Mouse (Mus musculus): ENCODE measurements at regions not wholly inside any gene's neighbourhood (a gene's known extent, or its start where the extent isn't known, plus 50 kb on each side); places are given as distances from the start of the nearest gene placed in this dataset.
A peak's percentile ranks its signal among the peaks of the same experiment; 100 is the strongest.

- in situ Hi-C loops (cut with MboI; ENCODE audit: low pct_unique_long_range_greater_than_20kb) = no loop called here
Measured at GRCm38 (mm10) chr11:38618707-38619106, 1382.9 kb upstream of the Tenm2 start.

GRCm38 (mm10) chr11:38600971-38601370, 1365.2 kb upstream of the Tenm2 start:
- ATAC-seq = no peak
- CTCF ChIA-PET = no interaction called here
- in situ Hi-C loops (cut with MboI; ENCODE audit: low pct_unique_long_range_greater_than_20kb) = no loop called here
- no peaks in the 10 kb centered on the region for H3K27me3 ChIP-seq
- TF ChIP-seq CTCF (IDR thresholded peaks at IDR 0.05) = no peak
- DNase-seq (ENCODE audit: low read depth, low spot score) = no peak
- POLR2A ChIA-PET = no interaction called here

More at GRCm38 (mm10) chr11:38618707-38619106, 1382.9 kb upstream of the Tenm2 start:
- H3K27me3 ChIP-seq = no peaks in the 10 kb centered on the region
- ATAC-seq (no peak), DNase-seq (ENCODE audit: low read depth, low spot score) (no peak)
- POLR2A ChIA-PET = no interaction called here
- CTCF ChIA-PET = no interaction called here
- no peak for TF ChIP-seq CTCF (IDR thresholded peaks at IDR 0.05)

- ChIA-PET CTCF (no interaction called here), POLR2A (no interaction called here)
- no peak for DNase-seq (ENCODE audit: low read depth, low spot score)
- in situ Hi-C loops (cut with MboI; ENCODE audit: low pct_unique_long_range_greater_than_20kb) = no loop called here
- no peak for TF ChIP-seq CTCF (IDR thresholded peaks at IDR 0.05)
- H3K27me3 ChIP-seq = no peaks in the 10 kb centered on the region
- ATAC-seq = no peak
Measured at GRCm38 (mm10) chr11:38568515-38568914, 1332.8 kb upstream of the Tenm2 start.

- POLR2A ChIA-PET = no interaction called here
- no peaks in the 10 kb centered on the region for H3K27me3 ChIP-seq
- in situ Hi-C loops (cut with MboI; ENCODE audit: low pct_unique_long_range_greater_than_20kb) = no loop called here
- CTCF ChIA-PET = no interaction called here
- DNase-seq (ENCODE audit: low read depth, low spot score) (no peak), ATAC-seq (no peak)
- peak; percentile 6 for TF ChIP-seq CTCF (IDR thresholded peaks at IDR 0.05)
Measured at GRCm38 (mm10) chr11:38543893-38544292, 1308.1 kb upstream of the Tenm2 start.

- in situ Hi-C loops (cut with MboI; ENCODE audit: low pct_unique_long_range_greater_than_20kb) = no loop called here
- TF ChIP-seq CTCF (IDR thresholded peaks at IDR 0.05) = no peak
- ATAC-seq = no peak
- ChIA-PET POLR2A (no interaction called here), CTCF (no interaction called here)
- H3K27me3 ChIP-seq = no peaks in the 10 kb centered on the region
- DNase-seq (ENCODE audit: low read depth, low spot score) = no peak
Measured at GRCm38 (mm10) chr11:38540097-38540496, 1304.3 kb upstream of the Tenm2 start.

- DNase-seq (ENCODE audit: low read depth, low spot score) (no peak), ATAC-seq (no peak)
- TF ChIP-seq CTCF (IDR thresholded peaks at IDR 0.05) = no peak
- POLR2A ChIA-PET = no interaction called here
- CTCF ChIA-PET = no interaction called here
- in situ Hi-C loops (cut with MboI; ENCODE audit: low pct_unique_long_range_greater_than_20kb) = no loop called here
- H3K27me3 ChIP-seq = no peaks in the 10 kb centered on the region
Measured at GRCm38 (mm10) chr11:38532282-38532681, 1296.5 kb upstream of the Tenm2 start.

GRCm38 (mm10) chr11:38509676-38510075, 1273.9 kb upstream of the Tenm2 start:
- TF ChIP-seq CTCF (IDR thresholded peaks at IDR 0.05) = no peak
- DNase-seq (ENCODE audit: low read depth, low spot score) (no peak), ATAC-seq (no peak)
- in situ Hi-C loops (cut with MboI; ENCODE audit: low pct_unique_long_range_greater_than_20kb) = no loop called here
- ChIA-PET POLR2A (no interaction called here), CTCF (interaction anchor here (1.4 kb wide), 1 partner anchor 17 kb away, joined by 3 read pairs; no protein-coding TSS in a partner anchor)
- no peaks in the 10 kb centered on the region for H3K27me3 ChIP-seq

GRCm38 (mm10) chr11:38464239-38464596, 1228.5 kb upstream of the Tenm2 start:
- ATAC-seq = no peak
- TF ChIP-seq CTCF (IDR thresholded peaks at IDR 0.05) = no peak
- H3K27me3 ChIP-seq = no peaks in the 10 kb centered on the region
- no peak for DNase-seq (ENCODE audit: low read depth, low spot score)
- ChIA-PET CTCF (interaction anchor here (0.6 kb wide), 1 partner anchor 23 kb away, joined by 3 read pairs; no protein-coding TSS in a partner anchor), POLR2A (no interaction called here)
- in situ Hi-C loops (cut with MboI; ENCODE audit: low pct_unique_long_range_greater_than_20kb) = no loop called here

- no peaks in the 10 kb centered on the region for H3K27me3 ChIP-seq
- ChIA-PET CTCF (no interaction called here), POLR2A (no interaction called here)
- in situ Hi-C loops (cut with MboI; ENCODE audit: low pct_unique_long_range_greater_than_20kb) = no loop called here
- ATAC-seq = no peak
- no peak for TF ChIP-seq CTCF (IDR thresholded peaks at IDR 0.05)
- no peak for DNase-seq (ENCODE audit: low read depth, low spot score)
Measured at GRCm38 (mm10) chr11:38463568-38464238, 1227.9 kb upstream of the Tenm2 start.

GRCm38 (mm10) chr11:38443291-38443690, 1207.5 kb upstream of the Tenm2 start:
- ATAC-seq (no peak), DNase-seq (ENCODE audit: low read depth, low spot score) (no peak)
- no peak for TF ChIP-seq CTCF (IDR thresholded peaks at IDR 0.05)
- CTCF ChIA-PET = no interaction called here
- in situ Hi-C loops (cut with MboI; ENCODE audit: low pct_unique_long_range_greater_than_20kb) = no loop called here
- POLR2A ChIA-PET = no interaction called here
- H3K27me3 ChIP-seq = no peaks in the 10 kb centered on the region

- ATAC-seq (no peak), DNase-seq (ENCODE audit: low read depth, low spot score) (no peak)
- no peaks in the 10 kb centered on the region for H3K27me3 ChIP-seq
- in situ Hi-C loops (cut with MboI; ENCODE audit: low pct_unique_long_range_greater_than_20kb) = no loop called here
- POLR2A ChIA-PET = no interaction called here
- CTCF ChIA-PET = interaction anchor here (1.0 kb wide), 1 partner anchor 30 kb away, joined by 3 read pairs; no protein-coding TSS in a partner anchor
- TF ChIP-seq CTCF (IDR thresholded peaks at IDR 0.05) = no peak
Measured at GRCm38 (mm10) chr11:38410302-38410701, 1174.5 kb upstream of the Tenm2 start.

GRCm38 (mm10) chr11:38397771-38398170, 1162.0 kb upstream of the Tenm2 start:
- TF ChIP-seq CTCF (IDR thresholded peaks at IDR 0.05) = no peak
- POLR2A ChIA-PET = no interaction called here
- in situ Hi-C loops (cut with MboI; ENCODE audit: low pct_unique_long_range_greater_than_20kb) = no loop called here
- CTCF ChIA-PET = no interaction called here
- DNase-seq (ENCODE audit: low read depth, low spot score) (no peak), ATAC-seq (no peak)
- H3K27me3 ChIP-seq = no peaks in the 10 kb centered on the region

Measured in Patski (cell line).